20 mouse cellular contexts compared by ENCODE assay signal in the genomic region with DNA sequence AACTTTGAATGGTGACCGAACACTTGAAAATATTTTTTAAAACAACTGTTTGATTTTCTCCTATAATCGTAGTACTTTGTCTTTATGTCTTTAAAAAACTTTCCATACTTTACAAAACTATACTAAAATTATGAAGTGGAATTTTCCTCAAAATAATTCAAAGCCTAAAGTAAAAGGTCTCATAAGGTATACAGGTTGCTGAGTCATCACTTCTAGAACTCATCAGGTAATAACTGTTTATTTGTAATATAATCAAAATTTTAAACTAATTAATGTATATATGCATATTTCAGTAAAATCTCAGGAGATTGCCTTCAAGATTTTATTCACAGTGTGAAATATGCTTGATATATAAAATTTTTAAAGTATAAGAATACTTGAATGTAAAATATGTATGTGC. TPM values are rescaled to one million over a fixed set of nuclear protein-coding genes. Genes with fewer than 3 reads are reported as not detected.
DNase-seq lines count a peak whose midpoint lies in the region; TF ChIP-seq lines count a peak whose summit lies in the region.
"Had no signal": no experiment of that assay in that cellular context is flagged by ENCODE, and none has a peak within 500 bp of the region (broad histone marks: within the 10 kb centered on the region; RNA-seq: fewer than 3 reads in every experiment).

No protein-coding gene starts in this region.

- H3K4me2 ChIP-seq in CH12.LX (ENCODE audit: insufficient read depth, low read depth, poor library complexity, severe bottlenecking): no peak overlapping the region

- in situ Hi-C loops in CH12.LX (cut with MboI; ENCODE audit: low pct_ligation_motif_present, low pct_unique_long_range_greater_than_20kb, low sequenced_read_pairs) (no loop called here), ES-E14 (cut with MboI; ENCODE audit: low sequenced_read_pairs in 2 of 2, unreplicated experiment in 2 of 2) (no loop called here)

- DNase-seq in CH12.LX (ENCODE audit: extremely low read depth): no peak
- no peak for DNase-seq in ES-E14 (ENCODE audit: low read depth, low spot score)
- DNase-seq in MEL (ENCODE audit: low read depth, low spot score): no peak
- no peak for DNase-seq in lung, adult 18-20 months
- DNase-seq in natural killer cell, adult 2 months (ENCODE audit: low spot score in 2 of 2): no peak
- no peak for DNase-seq in heart, adult 8-10 months (ENCODE audit: low spot score)
- DNase-seq: adrenal gland, adult 2 months; adrenal gland, adult 8-10 months; adrenal gland, postnatal 10 days; adrenal gland, postnatal 14 days; adrenal gland, postnatal 25 days; adrenal gland, postnatal 36 days; B cell, adult 2 months; cerebellum, adult 11 months; cerebellum, adult 11-12 months; cerebellum, adult 18-20 months; cerebellum, adult 2 months; cerebellum, adult 8-10 months; cerebellum, adult 9-10 months had no signal

- dilution Hi-C loops in CH12.LX (cut with MboI; ENCODE audit: extremely low pct_ligation_motif_present, extremely low pct_unique_long_range_greater_than_20kb, low sequenced_read_pairs): no loop called here

- H3K9me3 ChIP-seq in CH12.LX (replicated peaks; ENCODE audit: low read length): no peaks in the 10 kb centered on the region
- H3K9me3 ChIP-seq in ES-E14 (ENCODE audit: control insufficient read depth, insufficient read depth, low read depth, low read length): no peaks in the 10 kb centered on the region
- H3K9me3 ChIP-seq in MEL (replicated peaks; ENCODE audit: insufficient read depth, low read length): no peaks in the 10 kb centered on the region
- H3K9me3 ChIP-seq: G1E had no signal

- H3K79me2 ChIP-seq in CH12.LX (replicated peaks; ENCODE audit: control insufficient read depth, extremely low read depth, insufficient read depth, poor library complexity, severe bottlenecking): no peaks in the 10 kb centered on the region
- no peaks in the 10 kb centered on the region for H3K79me2 ChIP-seq in MEL (ENCODE audit: control insufficient read depth, insufficient read depth, low read length, poor library complexity)

- TF ChIP-seq RAD21 in CH12.LX (IDR thresholded peaks at IDR 0.05; ENCODE audit: low read depth, low read length): no peak
- no peak for TF ChIP-seq RAD21 in MEL (IDR thresholded peaks at IDR 0.05; ENCODE audit: low read depth, low read length)

- H3K27ac ChIP-seq in CH12.LX (ENCODE audit: insufficient read depth, low read depth) (no peak overlapping the region), ES-E14 (ENCODE audit: insufficient read depth, low read depth, low read length, poor library complexity, severe bottlenecking) (no peak overlapping the region), MEL (ENCODE audit: control insufficient read depth, low read depth, low read length) (no peak overlapping the region)

- TF ChIP-seq POLR2A in CH12.LX (IDR thresholded peaks at IDR 0.05; ENCODE audit: low read depth, low read length): no peak
- no peak for TF ChIP-seq POLR2A in MEL (IDR thresholded peaks at IDR 0.05; ENCODE audit: control insufficient read depth in 1 of 2, insufficient read depth in 1 of 2, low read depth in 1 of 2, low read length in 2 of 2, poor library complexity in 1 of 2)

- H3K4me3 ChIP-seq in CH12.LX (replicated peaks in 1 of 3; ENCODE audit: low read depth in 2 of 3, low read length in 2 of 3, poor library complexity in 1 of 3) (no peak overlapping the region), ES-E14 (ENCODE audit: insufficient read depth in 1 of 2, low read depth in 1 of 2, low read length in 2 of 2, poor library complexity in 1 of 2, severe bottlenecking in 1 of 2) (no peak overlapping the region), MEL (ENCODE audit: control insufficient read depth in 1 of 2, insufficient read depth in 1 of 2, low read depth in 2 of 2, low read length in 2 of 2) (no peak overlapping the region)

- no peak for TF ChIP-seq CTCF in CH12.LX (conservative IDR thresholded peaks at IDR 0.05 in 1 of 2, IDR thresholded peaks at IDR 0.05 in 1 of 2; ENCODE audit: low read depth in 2 of 2, low read length in 2 of 2)
- no peak for TF ChIP-seq CTCF in MEL (IDR thresholded peaks at IDR 0.05 in 2 of 3, conservative IDR thresholded peaks at IDR 0.05 in 1 of 3; ENCODE audit: control insufficient read depth in 1 of 3, insufficient read depth in 1 of 3, low read depth in 2 of 3, low read length in 3 of 3, poor library complexity in 1 of 3, severe bottlenecking in 1 of 3)

- H3K9ac ChIP-seq in CH12.LX (ENCODE audit: insufficient read depth, low read depth): no peak overlapping the region
- H3K9ac ChIP-seq in ES-E14 (ENCODE audit: insufficient read depth, low read depth, low read length, poor library complexity, severe bottlenecking): no peak overlapping the region
- H3K9ac ChIP-seq in MEL (ENCODE audit: control insufficient read depth, low read depth, low read length, poor library complexity, severe bottlenecking): no peak overlapping the region

- no peak for TF ChIP-seq EP300 in CH12.LX (IDR thresholded peaks at IDR 0.05; ENCODE audit: low read length)
- TF ChIP-seq EP300 in MEL (IDR thresholded peaks at IDR 0.05; ENCODE audit: low read depth in 1 of 2, low read length in 2 of 2): no peak

- no peaks in the 10 kb centered on the region for H3K4me1 ChIP-seq in CH12.LX (ENCODE audit: control insufficient read depth in 1 of 2, insufficient read depth in 2 of 2)
- H3K4me1 ChIP-seq in ES-E14 (ENCODE audit: control insufficient read depth in 2 of 2, insufficient read depth in 2 of 2, low read length in 2 of 2, poor library complexity in 1 of 2): no peaks in the 10 kb centered on the region
- H3K4me1 ChIP-seq in MEL (ENCODE audit: control insufficient read depth in 1 of 2, insufficient read depth in 2 of 2, low read length in 2 of 2): no peaks in the 10 kb centered on the region

- no peaks in the 10 kb centered on the region for H3K27me3 ChIP-seq in CH12.LX (replicated peaks)
- H3K27me3 ChIP-seq in MEL (ENCODE audit: control insufficient read depth in 1 of 2, insufficient read depth in 2 of 2, low read length in 2 of 2): no peaks in the 10 kb centered on the region

- H3K36me3 ChIP-seq in CH12.LX (replicated peaks in 1 of 2; ENCODE audit: control insufficient read depth in 1 of 2, insufficient read depth in 1 of 2, low read length in 1 of 2) (no peaks in the 10 kb centered on the region), ES-E14 (ENCODE audit: control insufficient read depth, insufficient read depth, low read length, poor library complexity, severe bottlenecking) (no peaks in the 10 kb centered on the region), MEL (ENCODE audit: control insufficient read depth in 1 of 2, insufficient read depth in 2 of 2, low read length in 2 of 2) (no peaks in the 10 kb centered on the region)
- H3K36me3 ChIP-seq: G1E had no signal

TF ChIP-seq in CH12.LX, 34 proteins besides CTCF, POLR2A, EP300 and RAD21:
- TF ChIP-seq RCOR1 (conservative IDR thresholded peaks at IDR 0.05; ENCODE audit: low read depth, low read length) (no peak), MAFK (IDR thresholded peaks at IDR 0.05; ENCODE audit: insufficient replicate concordance, low read length) (peak; percentile 85), MXI1 (IDR thresholded peaks at IDR 0.05; ENCODE audit: low read depth, low read length) (no peak)

TF ChIP-seq in ES-E14, 5 proteins besides CTCF, POLR2A, EP300 and RAD21:
- no peak for TF ChIP-seq HCFC1 (IDR thresholded peaks at IDR 0.05; ENCODE audit: borderline replicate concordance, insufficient read depth, low read length)
- peak; percentile 60; the same call in 1 of the 2 replicates for TF ChIP-seq MAFK (IDR thresholded peaks at IDR 0.05; ENCODE audit: insufficient read depth, low read depth, low read length)

TF ChIP-seq in MEL, 35 proteins besides CTCF, POLR2A, EP300 and RAD21:
- TF ChIP-seq USF1 (IDR thresholded peaks at IDR 0.05; ENCODE audit: low read depth, low read length) (no peak), SIN3A (IDR thresholded peaks at IDR 0.05; ENCODE audit: low read length) (no peak), UBTF (IDR thresholded peaks at IDR 0.05; ENCODE audit: borderline replicate concordance, insufficient read depth, low read depth, low read length) (no peak), MAFK (IDR thresholded peaks at IDR 0.05; ENCODE audit: borderline replicate concordance, low read depth, low read length) (peak; percentile 46; the same call in 1 of the 2 replicates)

RNA-seq across cellular contexts. Expression of gene Dio2, which starts 52.3 kb away (rescaled TPM):
- not detected in 2 replicates for total RNA-seq in CH12.LX (2012; rRNA removed)
- not detected in 2 replicates for total RNA-seq in CH12.LX (2014; rRNA removed)
- polyA plus RNA-seq in CH12.LX (2012; ENCODE audit: insufficient read length, low read depth): not detected in 2 replicates
- total RNA-seq in ES-E14 (2012; rRNA removed): 0.04 TPM in 1 of 2 replicates, not detected in the other
- total RNA-seq in MEL (2012; rRNA removed): 0.04 TPM in 1 of 2 replicates, not detected in the other
- polyA plus RNA-seq in MEL (2012; ENCODE audit: insufficient read depth in 1 of 2, insufficient read length in 2 of 2, low read depth in 1 of 2, low replicate concordance in 2 of 2, missing spikeins in 1 of 2): under 1 TPM in 1 of 2 experiments, not detected in 1; 0.03 TPM
- under 1 TPM; 0.44 to 0.69 (median 0.56) TPM for total RNA-seq in heart, adult 8-10 months (2022)
- polyA plus RNA-seq: G1E had no signal

Comparison
In these comparisons a context has a peak if more than half of its experiments do, and no peak if none do; other contexts are left out.
1. Of the 35 proteins assayed by ChIP-seq in both MEL and CH12.LX: peak only in MEL: none; only in CH12.LX: none; in both: MAFK; in neither: 34.